In genomic region chr6:13837916-13838676, GRCm38 (mm10) we compare ENCODE assay signal across 8 mouse cellular contexts. TPM values are rescaled to one million over a fixed set of nuclear protein-coding genes. Genes with fewer than 3 reads are reported as not detected.
DNase-seq lines count a peak whose midpoint lies in the region; ATAC-seq and TF ChIP-seq lines count a peak whose summit lies in the region.

No protein-coding gene starts in this region.

- no peaks in the 10 kb centered on the region for H3K27me3 ChIP-seq in heart, embryonic 15.5 days
- no peaks in the 10 kb centered on the region for H3K27me3 ChIP-seq in forebrain, embryonic 14.5 days (replicated peaks; ENCODE audit: control insufficient read depth, insufficient read depth, low read length)
- H3K27me3 ChIP-seq in midbrain, embryonic 15.5 days (replicated peaks): no peaks in the 10 kb centered on the region

- intact Hi-C loops in heart, postnatal 36 days (cut with DNase I): loop anchor here (2.0 kb wide), 1 partner anchor 33 kb away; the partner anchor contains the start of gene 2610001J05Rik

- under 1% methylated on average over 19 of the region's 19 CpGs for WGBS in heart, embryonic 15.5 days
- 5% methylated on average over 19 of the region's 19 CpGs for WGBS in bone marrow, adult 2 months
- under 1% methylated on average over 19 of the region's 19 CpGs for WGBS in forebrain, embryonic 14.5 days
- 1% methylated on average over 19 of the region's 19 CpGs for WGBS in midbrain, embryonic 15.5 days

- no peak for ATAC-seq in heart, embryonic 15.5 days (replicated peaks; ENCODE audit: insufficient number of reproducible peaks, insufficient read depth, low FRiP score, low read depth)
- ATAC-seq in forebrain, embryonic 14.5 days: peak; percentile 29
- ATAC-seq in midbrain, embryonic 15.5 days (replicated peaks): peak; percentile 35
- ATAC-seq in activated CD4-positive, CD25-positive, alpha-beta regulatory T cell, adult 4 months: no peak

- H3K4me2 ChIP-seq in heart, embryonic 15.5 days: peak overlapping the region; percentile 97
- H3K4me2 ChIP-seq in forebrain, embryonic 14.5 days (ENCODE audit: low read length): peak overlapping the region; percentile 77
- H3K4me2 ChIP-seq in midbrain, embryonic 15.5 days: peak overlapping the region; percentile 69

- H3K27ac ChIP-seq in heart, embryonic 15.5 days: peak overlapping the region; percentile 87
- H3K27ac ChIP-seq in bone marrow, adult 2 months (ENCODE audit: control insufficient read depth, insufficient read depth, low read depth, low read length, poor library complexity): no peak overlapping the region
- H3K27ac ChIP-seq in forebrain, embryonic 14.5 days (ENCODE audit: low read depth, low read length): peak overlapping the region; percentile 99
- H3K27ac ChIP-seq in midbrain, embryonic 15.5 days: peak overlapping the region; percentile 99

- no peak for DNase-seq in heart, postnatal 36 days
- peak; percentile 93 for DNase-seq in forebrain, embryonic 14.5 days (ENCODE audit: low spot score)
- DNase-seq in layer of hippocampus, adult 9-11 months: peak; percentile 13
- no peak for DNase-seq in thymus, postnatal 4 days

- H3K4me3 ChIP-seq in heart, embryonic 15.5 days: peak overlapping the region; percentile 80
- peak overlapping the region; percentile 37 for H3K4me3 ChIP-seq in bone marrow, adult 2 months (replicated peaks; ENCODE audit: control insufficient read depth, low read depth, low read length)
- peak overlapping the region; percentile 65 for H3K4me3 ChIP-seq in forebrain, embryonic 14.5 days (ENCODE audit: low read depth, low read length)
- peak overlapping the region; percentile 55 for H3K4me3 ChIP-seq in midbrain, embryonic 15.5 days

- H3K9ac ChIP-seq in heart, embryonic 15.5 days: peak overlapping the region; percentile 75
- peak overlapping the region; percentile 97 for H3K9ac ChIP-seq in forebrain, embryonic 14.5 days (ENCODE audit: low read length)
- H3K9ac ChIP-seq in midbrain, embryonic 15.5 days: peak overlapping the region; percentile 92

- no peaks in the 10 kb centered on the region for H3K9me3 ChIP-seq in heart, embryonic 15.5 days (replicated peaks)
- no peaks in the 10 kb centered on the region for H3K9me3 ChIP-seq in forebrain, embryonic 14.5 days (replicated peaks; ENCODE audit: control insufficient read depth, low read length)
- H3K9me3 ChIP-seq in midbrain, embryonic 15.5 days: no peaks in the 10 kb centered on the region

- TF ChIP-seq POLR2A in bone marrow, adult 2 months (IDR thresholded peaks at IDR 0.05; ENCODE audit: borderline replicate concordance, control insufficient read depth, low read depth, low read length): no peak

- TF ChIP-seq CTCF in bone marrow, adult 2 months (IDR thresholded peaks at IDR 0.05; ENCODE audit: control insufficient read depth, insufficient read depth, low read length): no peak

- H3K4me1 ChIP-seq in heart, embryonic 15.5 days (replicated peaks): peaks cover 3% of the 10 kb centered on the region; the same call in 1 of the 2 replicates
- H3K4me1 ChIP-seq in bone marrow, adult 2 months (ENCODE audit: control insufficient read depth, insufficient read depth, low read length): no peaks in the 10 kb centered on the region
- H3K4me1 ChIP-seq in forebrain, embryonic 14.5 days (ENCODE audit: control insufficient read depth, insufficient read depth, low read length): peaks cover 12% of the 10 kb centered on the region; the same call in 1 of the 2 replicates
- H3K4me1 ChIP-seq in midbrain, embryonic 15.5 days: peaks cover 16% of the 10 kb centered on the region

- no peaks in the 10 kb centered on the region for H3K36me3 ChIP-seq in heart, embryonic 15.5 days
- no peaks in the 10 kb centered on the region for H3K36me3 ChIP-seq in forebrain, embryonic 14.5 days (ENCODE audit: control insufficient read depth, insufficient read depth, low read length)
- no peaks in the 10 kb centered on the region for H3K36me3 ChIP-seq in midbrain, embryonic 15.5 days (replicated peaks)

RNA-seq across cellular contexts. Expression of gene Gpr85, which starts 1.6 kb away (rescaled TPM):
- 3.1 and 3.9 TPM in 2 replicates for polyA plus RNA-seq in heart, embryonic 15.5 days (2015; fragmentation: Nextera tagmentation; extraction: Ambion mirVana)
- total RNA-seq in heart, postnatal 36 days (2021): under 1 TPM in 1 of 2 experiments, not detected in 1; 0.14 TPM
- polyA plus RNA-seq in bone marrow, adult 2 months (2011; ENCODE audit: insufficient read depth, insufficient read length, low replicate concordance, missing spikeins): 1.0 and 3.4 TPM in 2 replicates
- 113 and 142 TPM in 2 replicates for polyA plus RNA-seq in forebrain, embryonic 14.5 days (2014; fragmentation: Nextera tagmentation; extraction: Ambion mirVana)
- 115 and 116 TPM in 2 replicates for polyA plus RNA-seq in midbrain, embryonic 15.5 days (2015; fragmentation: Nextera tagmentation; extraction: Ambion mirVana)
- not detected for polyA plus RNA-seq in activated CD4-positive, CD25-positive, alpha-beta regulatory T cell, adult 4 months (2017; shearing (Covaris generic))

RNA-seq across cellular contexts. Expression of gene 2610001J05Rik, which starts 33.2 kb away (rescaled TPM):
- polyA plus RNA-seq in heart, embryonic 15.5 days (2015; fragmentation: Nextera tagmentation; extraction: Ambion mirVana): 110 and 118 TPM in 2 replicates
- total RNA-seq in heart, postnatal 36 days (2021): 10 to 100 TPM; 42.4 TPM
- polyA plus RNA-seq in bone marrow, adult 2 months (2011; ENCODE audit: insufficient read depth, insufficient read length, low replicate concordance, missing spikeins): 25.1 and 47.9 TPM in 2 replicates
- 73.0 and 76.9 TPM in 2 replicates for polyA plus RNA-seq in forebrain, embryonic 14.5 days (2014; fragmentation: Nextera tagmentation; extraction: Ambion mirVana)
- polyA plus RNA-seq in midbrain, embryonic 15.5 days (2015; fragmentation: Nextera tagmentation; extraction: Ambion mirVana): 82.9 and 92.0 TPM in 2 replicates
- 10 to 100 TPM; 79.4 to 89.7 TPM for polyA plus RNA-seq in activated CD4-positive, CD25-positive, alpha-beta regulatory T cell, adult 4 months (2017; shearing (Covaris generic))

Comparison
In these comparisons a context has a peak if more than half of its experiments do, and no peak if none do; other contexts are left out.
1. ATAC-seq: peak in forebrain, embryonic 14.5 days (single experiment) and midbrain, embryonic 15.5 days (single experiment); none in heart, embryonic 15.5 days (single experiment) and activated CD4-positive, CD25-positive, alpha-beta regulatory T cell, adult 4 months (single experiment).
2. DNase-seq: peak in forebrain, embryonic 14.5 days (single experiment) and layer of hippocampus, adult 9-11 months (single experiment); none in heart, postnatal 36 days (0 of 2) and thymus, postnatal 4 days (single experiment).
3. RNA of gene Gpr85, which starts 1.6 kb away (polyA plus RNA-seq): 115 to 116 TPM in midbrain, embryonic 15.5 days and 113 to 142 TPM in forebrain, embryonic 14.5 days; 1.0 to 3.4 TPM in bone marrow, adult 2 months, 3.1 to 3.9 TPM in heart, embryonic 15.5 days and not detected in activated CD4-positive, CD25-positive, alpha-beta regulatory T cell, adult 4 months; every median in the first group is over 10 times any median in the second.
4. Peak in every context shown above with its lines, with median percentiles within 50 percentile points of each other: H3K4me2 ChIP-seq, H3K4me3 ChIP-seq and H3K9ac ChIP-seq.